Mouse (Mus musculus): ENCODE measurements around the gene 4930432M17Rik. TPM values are rescaled to one million over a fixed set of nuclear protein-coding genes. Genes with fewer than 3 reads are reported as not detected.

4930432M17Rik gene
- polyA plus RNA-seq, 1 experiment: not detected

DNA sequence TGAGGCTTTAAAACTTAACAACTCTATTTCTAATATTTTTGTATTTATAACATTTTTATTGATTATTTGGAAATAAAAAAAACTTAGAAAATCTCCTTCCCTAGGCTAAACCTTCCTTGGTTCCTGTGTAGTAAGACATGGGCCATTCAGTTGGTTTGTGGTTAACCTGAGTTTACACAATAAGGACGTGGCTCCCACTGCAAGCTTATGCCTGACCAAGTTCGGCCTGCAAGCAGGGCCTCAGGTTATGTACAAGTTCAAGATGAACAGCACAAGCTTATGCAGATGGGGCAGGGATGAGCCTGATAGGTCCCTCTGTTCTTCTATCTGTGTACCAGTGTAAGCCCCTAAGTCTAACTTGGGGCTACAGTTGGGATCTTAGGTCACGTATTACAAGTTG is 19.1 kb downstream of the 4930432M17Rik start:
- no peaks in the 10 kb centered on the region for H3K36me3 ChIP-seq (ENCODE audit: control insufficient read depth, insufficient read depth, low read length)
- peaks cover 32% of the 10 kb centered on the region; the same call in 1 of the 2 replicates for H3K4me1 ChIP-seq (ENCODE audit: control insufficient read depth, insufficient read depth, insufficient read length, low read length)
- WGBS: 85% methylated on average over 3 of the region's 3 CpGs
- H3K27me3 ChIP-seq (ENCODE audit: control insufficient read depth, insufficient read depth, low read length): no peaks in the 10 kb centered on the region
- H3K4me3 ChIP-seq (ENCODE audit: low read depth, low read length): no peak overlapping the region
- H3K27ac ChIP-seq (ENCODE audit: insufficient read depth, low read depth, low read length): no peak overlapping the region
- TF ChIP-seq CTCF (IDR thresholded peaks at IDR 0.05; ENCODE audit: extremely low read depth, insufficient read length, insufficient replicate concordance, low read depth, low read length) (no peak), POLR2A (IDR thresholded peaks at IDR 0.05; ENCODE audit: low read depth, low read length) (no peak)

GRCm38 (mm10) chr3:121693001-121693730 is 22.6 kb downstream of the 4930432M17Rik start:
- Histone ChIP-seq H3K4me3 (ENCODE audit: low read depth, low read length) (no peak overlapping the region), H3K27ac (ENCODE audit: insufficient read depth, low read depth, low read length) (peak overlapping the region; percentile 8; the same call in 1 of the 2 replicates), H3K27me3 (ENCODE audit: control insufficient read depth, insufficient read depth, low read length) (no peaks in the 10 kb centered on the region; the same call in 1 of the 2 replicates), H3K36me3 (ENCODE audit: control insufficient read depth, insufficient read depth, low read length) (no peaks in the 10 kb centered on the region), H3K4me1 (ENCODE audit: control insufficient read depth, insufficient read depth, insufficient read length, low read length) (peaks cover 16% of the 10 kb centered on the region; the same call in 1 of the 2 replicates)
- TF ChIP-seq CTCF (IDR thresholded peaks at IDR 0.05; ENCODE audit: extremely low read depth, insufficient read length, insufficient replicate concordance, low read depth, low read length): no peak
- no peak for TF ChIP-seq POLR2A (IDR thresholded peaks at IDR 0.05; ENCODE audit: low read depth, low read length)
- 63% methylated on average over 13 of the region's 13 CpGs for WGBS

- 52% methylated on average over 5 of the region's 5 CpGs for WGBS
- Histone ChIP-seq H3K4me1 (ENCODE audit: control insufficient read depth, insufficient read depth, insufficient read length, low read length) (peaks cover 15% of the 10 kb centered on the region; the same call in 1 of the 2 replicates), H3K4me3 (ENCODE audit: low read depth, low read length) (no peak overlapping the region), H3K36me3 (ENCODE audit: control insufficient read depth, insufficient read depth, low read length) (no peaks in the 10 kb centered on the region), H3K27ac (ENCODE audit: insufficient read depth, low read depth, low read length) (peak overlapping the region; percentile 8; the same call in 1 of the 2 replicates), H3K27me3 (ENCODE audit: control insufficient read depth, insufficient read depth, low read length) (no peaks in the 10 kb centered on the region; the same call in 1 of the 2 replicates)
- TF ChIP-seq POLR2A (IDR thresholded peaks at IDR 0.05; ENCODE audit: low read depth, low read length) (no peak), CTCF (IDR thresholded peaks at IDR 0.05; ENCODE audit: extremely low read depth, insufficient read length, insufficient replicate concordance, low read depth, low read length) (no peak)
Measured at GRCm38 (mm10) chr3:121693746-121694145, 23.2 kb downstream of the 4930432M17Rik start.

DNA sequence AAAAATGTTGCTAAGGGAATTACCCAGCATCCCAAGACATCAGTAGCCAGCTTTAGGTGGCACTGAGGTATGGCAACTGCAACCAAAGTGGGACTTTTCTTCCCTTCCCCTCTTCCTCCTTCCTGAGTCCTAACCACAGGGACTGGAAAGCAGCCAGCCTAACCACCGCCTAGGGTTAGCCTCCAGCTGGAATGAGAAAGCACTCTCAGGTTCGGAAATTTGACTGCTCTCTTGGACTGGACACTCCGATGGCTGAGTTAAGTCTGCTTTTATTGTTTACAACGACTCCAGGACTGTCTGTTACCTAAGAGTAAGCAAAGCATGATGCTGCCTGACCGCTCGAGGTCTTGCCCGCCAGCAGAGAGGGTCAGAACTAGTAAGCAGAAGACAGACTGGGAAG is 26.6 kb downstream of the 4930432M17Rik start:
- TF ChIP-seq POLR2A (IDR thresholded peaks at IDR 0.05; ENCODE audit: low read depth, low read length) (no peak), CTCF (IDR thresholded peaks at IDR 0.05; ENCODE audit: extremely low read depth, insufficient read length, insufficient replicate concordance, low read depth, low read length) (no peak)
- Histone ChIP-seq H3K36me3 (ENCODE audit: control insufficient read depth, insufficient read depth, low read length) (no peaks in the 10 kb centered on the region), H3K27me3 (ENCODE audit: control insufficient read depth, insufficient read depth, low read length) (no peaks in the 10 kb centered on the region; the same call in 1 of the 2 replicates), H3K4me3 (ENCODE audit: low read depth, low read length) (no peak overlapping the region), H3K27ac (ENCODE audit: insufficient read depth, low read depth, low read length) (no peak overlapping the region), H3K4me1 (ENCODE audit: control insufficient read depth, insufficient read depth, insufficient read length, low read length) (peaks cover 14% of the 10 kb centered on the region; the same call in 1 of the 2 replicates)
- 64% methylated on average over 7 of the region's 7 CpGs for WGBS

DNA sequence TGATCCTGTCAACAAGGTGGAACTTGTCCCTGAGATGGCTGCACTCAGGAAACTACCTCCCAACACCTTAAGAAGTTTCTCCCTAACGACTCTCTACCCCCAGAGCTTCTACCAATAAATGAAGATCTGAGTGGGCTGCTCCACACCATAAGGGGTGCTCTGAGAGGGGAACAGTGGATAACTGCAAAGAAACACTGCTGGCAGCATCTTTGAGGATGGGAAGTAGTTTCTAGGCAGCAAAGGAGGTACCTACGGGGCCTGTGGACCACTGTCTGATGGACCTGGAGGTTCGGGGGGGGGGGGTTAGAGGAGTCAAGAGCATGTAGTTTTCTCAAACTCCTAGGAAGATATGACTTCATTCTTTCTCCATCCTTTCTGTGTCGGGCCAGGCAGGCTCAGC is 28.8 kb downstream of the 4930432M17Rik start:
- TF ChIP-seq POLR2A (IDR thresholded peaks at IDR 0.05; ENCODE audit: low read depth, low read length): no peak
- no peaks in the 10 kb centered on the region; the same call in 1 of the 2 replicates for H3K27me3 ChIP-seq (ENCODE audit: control insufficient read depth, insufficient read depth, low read length)
- no peaks in the 10 kb centered on the region for H3K36me3 ChIP-seq (ENCODE audit: control insufficient read depth, insufficient read depth, low read length)
- 78% methylated on average over 4 of the region's 4 CpGs for WGBS
- no peak overlapping the region for H3K27ac ChIP-seq (ENCODE audit: insufficient read depth, low read depth, low read length)
- peaks cover 2% of the 10 kb centered on the region; the same call in 1 of the 2 replicates for H3K4me1 ChIP-seq (ENCODE audit: control insufficient read depth, insufficient read depth, insufficient read length, low read length)
- H3K4me3 ChIP-seq (ENCODE audit: low read depth, low read length): no peak overlapping the region

DNA sequence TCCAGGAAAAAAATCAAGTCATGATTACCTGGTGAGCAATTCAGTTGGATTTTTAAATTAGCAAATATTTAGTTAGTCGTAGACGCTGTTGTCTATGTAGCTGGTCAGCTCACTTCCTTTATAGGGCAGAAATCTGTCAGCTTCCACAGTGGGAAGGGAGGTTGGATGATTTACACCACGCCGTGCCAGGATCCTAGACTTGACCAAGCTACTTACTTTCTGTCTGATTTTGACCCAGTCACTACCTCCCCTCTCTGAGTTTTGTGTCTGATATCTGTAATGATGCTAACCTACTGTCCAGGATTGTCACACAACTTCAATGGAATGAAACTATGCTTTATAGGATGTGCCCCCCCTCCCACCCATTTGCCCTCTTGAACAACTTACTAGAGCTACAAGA is 29.3 kb downstream of the 4930432M17Rik start:
- TF ChIP-seq CTCF (IDR thresholded peaks at IDR 0.05; ENCODE audit: extremely low read depth, insufficient read length, insufficient replicate concordance, low read depth, low read length): no peak
- TF ChIP-seq POLR2A (IDR thresholded peaks at IDR 0.05; ENCODE audit: low read depth, low read length): no peak
- no peak overlapping the region for H3K27ac ChIP-seq (ENCODE audit: insufficient read depth, low read depth, low read length)
- H3K4me3 ChIP-seq (ENCODE audit: low read depth, low read length): no peak overlapping the region
- no peaks in the 10 kb centered on the region; the same call in 1 of the 2 replicates for H3K27me3 ChIP-seq (ENCODE audit: control insufficient read depth, insufficient read depth, low read length)
- peaks cover 2% of the 10 kb centered on the region; the same call in 1 of the 2 replicates for H3K4me1 ChIP-seq (ENCODE audit: control insufficient read depth, insufficient read depth, insufficient read length, low read length)
- H3K36me3 ChIP-seq (ENCODE audit: control insufficient read depth, insufficient read depth, low read length): no peaks in the 10 kb centered on the region
- WGBS: 81% methylated on average over 4 of the region's 4 CpGs

- H3K36me3 ChIP-seq (ENCODE audit: control insufficient read depth, insufficient read depth, low read length): no peaks in the 10 kb centered on the region
- 50% methylated on average over 8 of the region's 8 CpGs for WGBS
- H3K4me3 ChIP-seq (ENCODE audit: low read depth, low read length): no peak overlapping the region
- no peaks in the 10 kb centered on the region; the same call in 1 of the 2 replicates for H3K27me3 ChIP-seq (ENCODE audit: control insufficient read depth, insufficient read depth, low read length)
- peaks cover 2% of the 10 kb centered on the region; the same call in 1 of the 2 replicates for H3K4me1 ChIP-seq (ENCODE audit: control insufficient read depth, insufficient read depth, insufficient read length, low read length)
- H3K27ac ChIP-seq (ENCODE audit: insufficient read depth, low read depth, low read length): no peak overlapping the region
- TF ChIP-seq POLR2A (IDR thresholded peaks at IDR 0.05; ENCODE audit: low read depth, low read length): no peak
Measured at GRCm38 (mm10) chr3:121700364-121700952, 29.9 kb downstream of the 4930432M17Rik start.
